Mouse (Mus musculus): Measurements from ENCODE around the gene Aco1. TPM values are rescaled to one million over a fixed set of nuclear protein-coding genes. Genes with fewer than 3 reads are reported as not detected.

Gene Aco1
- polyA plus RNA-seq, 1 experiment from 2014 or later = 58.0 TPM

GRCm38 (mm10) chr4:40227886-40228285 lies 85.0 kb downstream of the Aco1 start:
- no peak for DNase-seq (ENCODE audit: low spot score)
- no peak overlapping the region for H3K4me3 ChIP-seq
- 86% methylated on average over 7 of the region's 7 CpGs for WGBS
- no peaks in the 10 kb centered on the region for H3K9me3 ChIP-seq (replicated peaks)
- H3K36me3 ChIP-seq = no peaks in the 10 kb centered on the region
- H3K27ac ChIP-seq (replicated peaks) = no peak overlapping the region
- H3K27me3 ChIP-seq (ENCODE audit: low read depth, poor library complexity, severe bottlenecking) = no peaks in the 10 kb centered on the region
- H3K4me1 ChIP-seq = no peaks in the 10 kb centered on the region

DNA sequence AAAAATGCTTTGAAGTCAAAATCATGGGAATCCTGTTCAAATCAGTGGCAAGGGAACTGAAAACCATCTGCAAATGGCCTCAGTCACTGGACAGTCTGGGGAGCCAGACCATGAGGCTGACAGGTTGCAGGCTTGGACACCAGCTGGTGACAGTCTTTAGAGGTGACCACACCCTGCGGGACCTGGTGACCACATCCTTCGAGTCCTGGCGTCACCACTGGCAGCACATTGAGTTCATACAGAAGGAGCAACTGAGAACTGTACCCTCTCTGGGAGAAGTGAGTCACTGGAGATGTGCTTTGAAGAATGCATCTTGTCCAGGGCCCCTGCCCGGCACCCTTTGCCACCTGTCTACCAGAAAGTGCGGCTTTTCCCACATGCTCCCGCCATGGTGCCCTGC lies 86.8 kb downstream of the Aco1 start:
- WGBS = 94% methylated on average over 6 of the region's 6 CpGs
- Histone ChIP-seq H3K27me3 (ENCODE audit: low read depth, poor library complexity, severe bottlenecking) (no peaks in the 10 kb centered on the region), H3K4me3 (no peak overlapping the region), H3K36me3 (no peaks in the 10 kb centered on the region), H3K4me1 (no peaks in the 10 kb centered on the region), H3K27ac (replicated peaks) (no peak overlapping the region), H3K9me3 (replicated peaks) (no peaks in the 10 kb centered on the region)
- DNase-seq (ENCODE audit: low spot score) = no peak

DNA sequence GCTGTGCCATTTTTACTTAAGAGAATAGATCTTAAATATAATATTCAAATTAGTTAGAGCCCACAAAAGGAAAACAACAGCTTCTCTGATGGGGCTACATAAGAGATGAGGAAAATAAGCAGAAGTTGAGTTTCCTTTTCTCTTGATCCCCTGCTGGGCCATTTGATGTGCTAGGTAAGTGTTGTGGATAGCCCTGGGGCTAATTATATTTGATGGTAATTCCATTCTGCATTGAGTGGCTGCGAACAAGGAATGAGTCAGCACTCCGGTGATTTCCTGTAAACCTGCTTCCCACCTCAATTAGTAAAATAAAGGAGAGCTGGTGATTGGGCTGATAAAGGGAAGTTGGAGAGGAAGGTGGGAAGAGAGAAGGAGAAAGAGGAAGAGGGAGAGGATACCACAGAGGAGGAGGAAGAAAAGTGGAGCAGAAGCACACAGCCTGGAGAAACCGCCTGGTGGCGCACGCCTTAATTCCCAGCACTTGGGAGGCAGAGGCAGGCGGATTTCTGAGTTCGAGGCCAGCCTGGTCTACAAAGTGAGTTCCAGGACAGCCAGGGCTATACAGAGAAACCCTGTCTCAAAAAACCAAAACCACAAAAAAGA lies 90.3 kb downstream of the Aco1 start:
- Histone ChIP-seq H3K36me3 (no peaks in the 10 kb centered on the region), H3K4me3 (no peak overlapping the region), H3K27me3 (ENCODE audit: low read depth, poor library complexity, severe bottlenecking) (no peaks in the 10 kb centered on the region), H3K27ac (replicated peaks) (no peak overlapping the region), H3K9me3 (replicated peaks) (no peaks in the 10 kb centered on the region), H3K4me1 (no peaks in the 10 kb centered on the region)
- 95% methylated on average over 7 of the region's 7 CpGs for WGBS
- DNase-seq (ENCODE audit: low spot score) = no peak

DNA sequence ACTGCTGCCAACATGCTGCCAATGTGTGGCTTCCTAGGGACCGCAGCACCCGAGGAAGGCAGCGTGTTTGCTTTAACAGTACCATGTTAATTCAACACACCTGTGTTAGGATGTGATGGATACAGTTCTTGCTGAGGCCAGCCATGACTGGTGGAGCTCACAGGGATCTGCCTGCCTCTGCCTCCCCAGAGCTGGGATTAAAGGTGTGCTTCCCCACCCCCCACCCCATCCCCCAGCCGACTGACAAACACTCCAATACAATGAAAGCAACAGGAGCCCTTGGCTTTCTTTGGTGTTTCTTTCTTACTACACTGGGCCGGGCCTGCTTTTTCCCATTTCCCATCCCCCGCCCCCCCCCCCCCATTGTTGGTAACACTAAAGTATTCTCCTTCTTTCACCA lies 91.4 kb downstream of the Aco1 start:
- H3K36me3 ChIP-seq = no peaks in the 10 kb centered on the region
- H3K27me3 ChIP-seq (ENCODE audit: low read depth, poor library complexity, severe bottlenecking) = no peaks in the 10 kb centered on the region
- H3K4me1 ChIP-seq = peaks cover 10% of the 10 kb centered on the region
- no peak overlapping the region for H3K27ac ChIP-seq (replicated peaks)
- H3K9me3 ChIP-seq (replicated peaks) = no peaks in the 10 kb centered on the region
- 84% methylated on average over 6 of the region's 6 CpGs for WGBS
- DNase-seq (ENCODE audit: low spot score) = no peak
- no peak overlapping the region for H3K4me3 ChIP-seq

GRCm38 (mm10) chr4:40236829-40237228 lies 93.9 kb downstream of the Aco1 start:
- Histone ChIP-seq H3K4me3 (no peak overlapping the region), H3K27me3 (ENCODE audit: low read depth, poor library complexity, severe bottlenecking) (no peaks in the 10 kb centered on the region), H3K9me3 (replicated peaks) (no peaks in the 10 kb centered on the region), H3K36me3 (no peaks in the 10 kb centered on the region), H3K27ac (replicated peaks) (no peak overlapping the region), H3K4me1 (peaks cover 22% of the 10 kb centered on the region)
- 94% methylated on average over 4 of the region's 4 CpGs for WGBS
- DNase-seq (ENCODE audit: low spot score) = no peak

- no peaks in the 10 kb centered on the region for H3K27me3 ChIP-seq (ENCODE audit: low read depth, poor library complexity, severe bottlenecking)
- 1% methylated on average over 17 of the region's 17 CpGs for WGBS
- H3K27ac ChIP-seq (replicated peaks) = peak overlapping the region; percentile 69; the same call in 1 of the 2 replicates
- peak overlapping the region; percentile 62 for H3K4me3 ChIP-seq
- H3K36me3 ChIP-seq = no peaks in the 10 kb centered on the region
- no peaks in the 10 kb centered on the region for H3K9me3 ChIP-seq (replicated peaks)
- peak; percentile 24 for DNase-seq (ENCODE audit: low spot score)
- H3K4me1 ChIP-seq = peaks cover 22% of the 10 kb centered on the region
Measured at GRCm38 (mm10) chr4:40238483-40239408, 95.9 kb downstream of the Aco1 start.

GRCm38 (mm10) chr4:40239409-40240271 lies 96.8 kb downstream of the Aco1 start, which contains the start of gene Ddx58:
Ddx58 (minus strand) TSS chr4:40239828.
- no peaks in the 10 kb centered on the region for H3K36me3 ChIP-seq
- no peaks in the 10 kb centered on the region for H3K27me3 ChIP-seq (ENCODE audit: low read depth, poor library complexity, severe bottlenecking)
- H3K9me3 ChIP-seq (replicated peaks) = no peaks in the 10 kb centered on the region
- H3K27ac ChIP-seq (replicated peaks) = peak within 1 kb of the TSS; percentile 69
- H3K4me1 ChIP-seq = peaks cover 22% of the 10 kb centered on the region
- DNase-seq (ENCODE audit: low spot score) = peak; percentile 51
- 4% methylated on average over 35 of the region's 35 CpGs for WGBS
- peak within 1 kb of the TSS; percentile 62 for H3K4me3 ChIP-seq

DNA sequence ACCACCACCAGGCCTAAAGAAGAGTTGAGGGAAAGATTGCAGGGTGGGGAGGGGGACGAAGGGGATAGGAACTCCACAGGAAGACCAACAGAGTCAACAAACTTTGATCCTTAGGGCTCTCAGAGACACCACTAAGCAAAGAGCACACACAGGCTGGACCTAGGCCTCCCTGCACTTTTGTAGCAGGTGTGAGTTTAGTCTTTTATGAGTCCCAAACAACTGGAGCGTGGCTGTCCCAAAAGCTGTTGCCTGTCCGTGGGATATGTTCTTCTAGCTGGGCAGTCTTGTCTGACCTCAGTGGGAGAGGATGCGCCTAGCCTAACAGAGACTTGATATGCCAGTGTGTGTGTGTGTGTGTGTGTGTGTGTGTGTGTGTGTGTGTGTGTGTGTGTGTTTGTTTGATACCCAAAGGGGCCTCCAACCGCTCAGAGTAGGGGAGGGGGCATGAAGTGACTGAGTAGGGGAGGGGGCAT lies 97.4 kb downstream of the Aco1 start:
- Histone ChIP-seq H3K27me3 (ENCODE audit: low read depth, poor library complexity, severe bottlenecking) (no peaks in the 10 kb centered on the region), H3K4me1 (peaks cover 22% of the 10 kb centered on the region), H3K27ac (replicated peaks) (peak overlapping the region; percentile 69; the same call in 1 of the 2 replicates), H3K4me3 (peak overlapping the region; percentile 62), H3K9me3 (replicated peaks) (no peaks in the 10 kb centered on the region), H3K36me3 (no peaks in the 10 kb centered on the region)
- DNase-seq (ENCODE audit: low spot score) = no peak
- WGBS = 42% methylated on average over 5 of the region's 5 CpGs

DNA sequence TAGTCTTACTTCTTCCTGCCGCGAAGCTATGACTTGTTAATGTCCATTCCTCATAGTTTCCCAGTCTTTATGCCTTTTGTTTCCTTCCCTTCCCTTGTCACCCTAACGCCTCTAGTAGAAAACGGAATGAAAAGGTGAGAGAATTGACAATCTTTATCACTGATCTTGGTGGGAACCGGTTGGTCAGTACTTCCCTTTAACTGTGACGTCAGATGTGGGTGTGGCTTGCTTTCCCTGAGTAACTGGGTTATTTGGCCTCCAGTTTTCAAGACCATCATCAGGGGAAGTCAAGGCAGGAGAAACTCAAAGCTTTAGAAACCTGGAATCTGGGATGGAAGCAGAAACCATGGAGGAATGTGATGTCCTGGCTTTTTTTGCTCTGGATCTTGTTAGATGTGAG lies 99.0 kb downstream of the Aco1 start:
- no peak overlapping the region for H3K27ac ChIP-seq (replicated peaks)
- DNase-seq (ENCODE audit: low spot score) = no peak
- WGBS = 57% methylated on average over 6 of the region's 6 CpGs

GRCm38 (mm10) chr4:40243006-40243405 lies 100.1 kb downstream of the Aco1 start:
- Histone ChIP-seq H3K9me3 (replicated peaks) (no peaks in the 10 kb centered on the region), H3K36me3 (no peaks in the 10 kb centered on the region), H3K4me1 (peaks cover 22% of the 10 kb centered on the region), H3K27ac (replicated peaks) (no peak overlapping the region), H3K4me3 (no peak overlapping the region), H3K27me3 (ENCODE audit: low read depth, poor library complexity, severe bottlenecking) (no peaks in the 10 kb centered on the region)
- WGBS = 87% methylated on average over 4 of the region's 4 CpGs
- DNase-seq (ENCODE audit: low spot score) = no peak

More for the DNA sequence above, 99.0 kb downstream of the Aco1 start:
- no peaks in the 10 kb centered on the region for H3K36me3 ChIP-seq
- H3K9me3 ChIP-seq (replicated peaks) = no peaks in the 10 kb centered on the region
- no peaks in the 10 kb centered on the region for H3K27me3 ChIP-seq (ENCODE audit: low read depth, poor library complexity, severe bottlenecking)
- peaks cover 22% of the 10 kb centered on the region for H3K4me1 ChIP-seq
- H3K4me3 ChIP-seq = no peak overlapping the region

GRCm38 (mm10) chr4:40244035-40244434 lies 101.2 kb downstream of the Aco1 start:
- 89% methylated on average over 8 of the region's 8 CpGs for WGBS
- Histone ChIP-seq H3K36me3 (no peaks in the 10 kb centered on the region), H3K27ac (replicated peaks) (no peak overlapping the region), H3K9me3 (replicated peaks) (no peaks in the 10 kb centered on the region), H3K27me3 (ENCODE audit: low read depth, poor library complexity, severe bottlenecking) (no peaks in the 10 kb centered on the region), H3K4me1 (peaks cover 14% of the 10 kb centered on the region), H3K4me3 (no peak overlapping the region)
- no peak for DNase-seq (ENCODE audit: low spot score)
